Mouse (Mus musculus): ENCODE data around the gene Agbl3.

Gene Agbl3

DNA sequence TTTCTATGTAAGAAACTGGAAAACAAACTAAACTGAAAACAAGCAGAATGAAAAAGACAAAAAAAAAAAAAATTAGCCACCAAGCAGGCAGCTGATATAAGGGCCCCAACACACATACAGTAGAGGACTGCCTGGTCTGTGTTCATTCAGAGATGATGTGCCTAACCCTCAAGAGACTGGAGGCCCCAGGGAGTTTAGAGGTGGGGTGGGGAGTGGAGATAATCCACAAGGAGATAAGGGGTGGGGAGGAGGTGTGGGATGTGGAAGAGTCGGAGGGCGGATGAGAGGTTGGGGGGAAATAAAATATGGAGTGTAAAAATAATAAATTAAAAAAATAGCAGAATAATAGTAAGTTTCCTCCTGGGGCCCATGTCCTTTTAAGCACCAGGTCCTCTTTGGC lies 25.4 kb downstream of the Agbl3 start:
- DNase-seq: no peak

DNA sequence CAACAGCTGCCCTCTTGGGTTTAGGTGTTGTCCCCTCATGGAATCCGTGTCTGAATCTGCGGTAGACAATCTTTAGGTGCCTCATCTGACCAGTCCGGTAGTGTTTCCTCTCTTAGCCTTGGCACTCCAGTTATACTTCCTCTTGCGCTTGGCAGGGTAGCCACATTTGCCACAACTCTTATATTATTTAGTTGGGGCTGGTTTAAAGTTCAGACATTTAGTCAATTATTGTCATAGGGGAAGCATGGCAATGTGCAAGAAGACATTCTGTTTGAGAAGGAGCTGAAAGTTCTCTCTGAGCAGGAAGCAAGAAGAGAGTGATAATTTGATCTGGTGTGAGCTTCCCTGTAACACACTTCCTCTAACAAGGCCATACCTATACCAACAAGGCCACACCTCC lies 30.4 kb downstream of the Agbl3 start:
- DNase-seq: no peak

DNA sequence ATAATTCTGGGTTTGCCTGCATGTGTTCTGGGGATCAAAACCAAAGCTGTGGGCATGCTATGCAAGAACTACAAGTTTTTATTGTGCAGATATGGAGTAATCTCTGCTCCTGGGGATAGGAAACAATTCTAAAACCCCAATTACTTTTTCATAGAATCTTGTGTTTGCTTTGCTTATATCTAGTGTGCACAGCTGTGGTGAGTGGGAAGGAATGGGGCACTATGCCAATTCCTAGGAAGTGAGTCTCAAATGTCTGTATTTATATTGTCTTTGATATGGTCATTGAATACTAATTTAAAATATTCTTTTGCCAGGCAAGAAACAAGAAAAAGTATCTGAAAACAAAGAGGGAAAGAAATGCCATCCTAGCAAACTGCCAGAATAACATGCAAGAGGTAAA lies 44.2 kb downstream of the Agbl3 start:
- no peak for DNase-seq

DNA sequence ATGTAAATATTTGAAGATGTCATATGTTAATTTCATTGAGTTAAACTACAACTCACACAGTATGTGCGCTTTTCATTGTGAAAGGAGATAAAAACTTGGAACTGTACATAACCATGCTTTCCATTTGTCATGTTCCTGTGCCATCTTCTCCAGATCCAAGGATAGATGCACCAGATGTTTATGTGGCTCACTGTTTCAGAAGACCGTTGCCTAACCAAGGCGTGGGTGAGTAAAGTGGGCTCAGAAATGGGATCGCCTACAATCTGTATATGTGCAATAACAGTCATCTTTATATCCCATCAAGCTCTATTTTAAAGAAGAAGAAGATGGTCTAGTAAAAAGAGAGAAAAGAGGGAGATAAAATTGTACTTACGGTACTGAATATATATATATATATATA lies 52.1 kb downstream of the Agbl3 start:
- DNase-seq: no peak

DNA sequence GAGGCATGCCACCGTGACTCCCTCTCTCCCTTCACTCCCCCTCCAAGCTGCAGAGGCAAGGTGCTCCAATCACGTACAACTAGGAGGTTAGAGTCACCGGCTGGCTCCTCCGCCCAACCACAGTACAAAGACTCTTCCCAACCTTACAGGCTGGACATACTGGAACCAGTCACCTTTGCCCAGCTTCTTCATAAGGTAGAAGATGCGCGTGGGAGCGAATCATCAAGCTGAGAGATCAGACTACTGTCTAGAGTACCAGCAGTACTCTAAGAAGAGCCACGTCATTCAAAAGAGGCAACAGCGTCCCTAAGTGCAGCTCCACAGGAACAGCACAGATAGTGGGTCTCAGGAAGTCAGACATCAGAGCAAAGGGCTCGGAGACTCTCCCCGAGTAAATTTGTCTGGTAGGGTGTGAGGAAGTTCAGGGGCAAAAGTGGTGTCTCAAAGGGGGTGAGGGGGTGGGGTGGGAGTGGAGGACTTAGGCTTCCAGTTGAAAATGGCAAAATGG lies 81.4 kb downstream of the Agbl3 start:
- DNase-seq: no peak

DNA sequence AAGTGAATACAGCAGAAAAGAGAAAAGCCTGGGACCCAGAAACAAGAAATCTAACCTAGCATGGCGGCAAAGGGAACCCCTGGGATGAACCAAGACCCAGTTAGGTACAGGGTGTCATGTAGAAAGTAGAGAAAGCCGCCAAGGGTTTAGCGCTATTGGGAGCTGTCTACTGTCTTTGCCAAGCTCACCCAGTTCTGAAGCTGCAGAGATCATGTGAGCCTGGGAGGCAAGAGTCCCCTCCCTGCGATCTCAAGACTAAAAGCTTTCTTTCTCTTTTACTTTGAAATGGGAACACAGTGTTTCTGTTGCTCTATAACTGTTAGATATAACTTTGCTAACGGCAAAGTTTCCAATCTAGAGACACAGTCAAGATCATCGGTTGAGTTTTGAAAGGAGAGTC lies 82.1 kb downstream of the Agbl3 start:
- no peak for DNase-seq

DNA sequence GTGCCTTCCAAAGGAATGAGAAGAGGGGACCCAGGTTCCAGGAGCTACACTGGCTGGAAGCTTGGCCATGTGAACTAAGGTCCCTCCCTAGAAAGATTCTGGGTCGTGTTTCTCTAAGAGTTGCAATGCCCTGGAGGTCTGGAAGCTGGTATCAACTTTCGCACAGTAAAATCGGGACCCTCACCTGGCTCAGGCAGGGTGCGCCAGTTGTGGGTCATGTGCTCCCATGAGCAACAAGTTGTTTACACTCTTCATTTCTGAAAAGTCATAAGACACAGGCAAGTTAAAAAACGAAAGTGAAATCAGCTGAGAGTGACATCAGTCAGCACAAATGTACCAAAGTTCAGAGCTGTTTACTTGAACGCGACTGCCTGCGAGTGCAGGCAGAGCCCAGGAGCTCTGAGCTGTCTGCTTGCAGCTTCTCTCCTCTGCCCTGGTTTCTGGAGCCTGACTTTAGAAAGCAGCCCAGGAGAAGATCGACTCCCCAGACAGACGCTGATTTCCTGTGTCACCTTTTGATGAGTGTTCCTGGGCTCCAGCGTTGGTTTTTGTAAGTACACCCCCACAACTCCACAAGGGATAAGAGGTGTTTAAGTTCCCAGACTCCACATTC lies 82.7 kb downstream of the Agbl3 start, which contains the start of gene Tmem140:
TSS of gene Tmem140 (plus strand) at position 356 of the 613 bp plus-strand sequence.
- no peak for DNase-seq

DNA sequence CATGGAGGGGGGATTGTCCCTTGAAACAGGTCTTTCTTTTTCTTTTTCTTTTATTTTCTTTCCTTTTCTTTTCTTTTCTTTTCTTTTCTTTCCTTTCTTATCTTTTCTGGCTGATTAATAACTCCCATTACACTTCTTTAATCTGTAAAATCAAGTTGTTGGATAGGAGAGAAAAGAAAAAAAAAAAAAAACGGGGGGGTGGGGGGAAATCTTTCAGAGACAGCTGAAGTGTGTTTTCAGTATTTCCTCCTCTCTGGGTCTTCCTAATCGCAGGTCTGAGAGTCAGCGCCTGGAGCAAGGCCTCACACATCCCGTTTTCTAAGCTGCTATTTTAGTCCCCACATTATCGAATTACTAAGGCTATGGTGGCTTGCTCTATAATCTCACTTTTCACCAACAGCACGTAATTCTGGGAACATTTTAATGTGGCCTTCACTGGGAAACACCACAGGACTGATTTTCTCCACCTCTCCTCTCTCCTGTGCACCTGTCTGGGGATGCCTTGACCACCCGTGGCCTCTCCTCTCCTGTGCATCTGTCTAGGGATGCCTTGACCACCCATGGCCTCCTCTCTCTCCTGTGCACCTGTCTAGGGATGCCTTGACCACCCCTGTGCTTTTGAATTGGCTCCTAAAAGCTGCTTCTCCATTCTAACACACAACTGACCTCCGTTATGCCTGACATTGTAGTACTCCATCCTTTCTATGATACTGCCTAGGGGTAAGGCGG lies 83.7 kb downstream of the Agbl3 start:
- DNase-seq: no peak

DNA sequence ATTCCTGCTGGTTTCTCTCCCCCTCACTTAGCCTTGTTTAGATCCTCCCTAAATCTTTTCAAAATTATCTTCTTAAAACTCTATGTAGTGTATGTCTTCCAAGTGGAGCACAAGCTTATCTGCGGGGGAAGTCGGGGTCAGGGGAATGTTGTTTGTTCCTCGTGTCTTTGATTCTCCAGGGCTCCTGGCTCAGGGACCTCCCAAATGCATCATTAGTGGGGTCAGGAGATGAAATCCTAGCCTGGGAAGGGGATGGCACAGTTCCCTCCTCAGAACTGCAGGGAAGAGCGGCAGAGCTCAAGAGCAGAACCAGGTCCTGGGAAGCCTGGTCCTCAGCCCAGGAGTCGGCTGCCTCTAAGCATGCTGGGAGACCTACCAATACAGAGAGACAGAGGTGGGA lies 85.0 kb downstream of the Agbl3 start:
- no peak for DNase-seq

DNA sequence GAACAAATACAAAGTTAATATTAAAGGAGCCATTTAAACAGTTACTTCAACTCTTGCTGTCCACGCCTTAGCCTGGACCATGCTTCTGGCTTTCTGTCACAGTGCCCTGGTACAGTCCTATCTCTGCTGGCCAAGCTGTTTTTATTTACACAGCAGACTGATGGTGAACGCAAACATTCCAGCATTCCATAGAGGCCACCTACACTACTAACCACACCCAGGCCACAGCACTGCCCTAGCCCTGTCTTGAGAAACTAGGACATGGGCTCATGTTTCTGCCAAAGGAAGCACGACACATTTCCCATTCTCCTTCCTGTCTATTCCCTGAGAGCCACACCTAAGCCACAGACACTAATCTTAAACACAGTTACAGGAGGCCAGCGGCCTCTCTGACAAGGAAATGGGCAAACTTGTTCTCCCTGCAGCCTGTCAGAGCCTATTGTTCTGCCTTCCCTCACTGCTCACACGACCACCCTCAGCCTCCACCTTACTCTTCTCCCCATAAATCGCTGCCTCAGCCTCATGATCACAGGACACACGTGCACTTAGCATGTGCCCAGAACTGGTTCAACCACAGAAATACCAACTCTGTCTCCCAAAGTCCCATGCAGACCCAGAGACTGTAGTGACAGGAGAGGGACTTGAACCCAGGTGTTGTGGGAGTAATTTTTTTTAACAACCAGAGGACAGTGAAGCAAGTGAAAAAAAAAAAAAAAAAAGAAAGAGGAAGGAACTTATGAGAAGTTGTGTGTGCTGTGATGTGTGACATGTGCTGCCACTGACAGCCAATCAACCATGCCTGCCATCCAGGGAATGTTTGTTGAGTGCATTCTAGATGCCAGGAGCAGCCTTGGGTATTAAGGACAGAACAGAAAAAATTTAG lies 85.7 kb downstream of the Agbl3 start:
- no peak for DNase-seq

DNA sequence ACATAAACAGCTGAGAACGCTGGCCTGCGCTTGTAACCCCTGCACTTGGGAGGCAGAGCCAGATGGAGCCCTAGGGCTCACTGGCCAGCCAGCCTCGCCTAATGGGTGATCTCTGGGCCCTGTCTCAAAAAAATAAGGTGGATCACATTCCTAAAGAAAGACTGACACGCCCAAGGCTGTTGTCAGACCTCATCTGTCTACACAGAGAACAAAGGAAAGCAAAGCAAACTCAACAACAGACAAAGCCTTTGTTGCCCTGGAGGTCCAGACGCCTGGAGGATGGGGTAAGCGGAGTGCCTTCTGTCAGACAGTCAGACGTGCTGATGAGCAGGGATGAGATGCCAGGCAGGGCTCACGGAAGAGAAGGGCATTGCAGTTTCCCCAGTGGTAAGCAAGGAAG lies 86.6 kb downstream of the Agbl3 start:
- DNase-seq: no peak

DNA sequence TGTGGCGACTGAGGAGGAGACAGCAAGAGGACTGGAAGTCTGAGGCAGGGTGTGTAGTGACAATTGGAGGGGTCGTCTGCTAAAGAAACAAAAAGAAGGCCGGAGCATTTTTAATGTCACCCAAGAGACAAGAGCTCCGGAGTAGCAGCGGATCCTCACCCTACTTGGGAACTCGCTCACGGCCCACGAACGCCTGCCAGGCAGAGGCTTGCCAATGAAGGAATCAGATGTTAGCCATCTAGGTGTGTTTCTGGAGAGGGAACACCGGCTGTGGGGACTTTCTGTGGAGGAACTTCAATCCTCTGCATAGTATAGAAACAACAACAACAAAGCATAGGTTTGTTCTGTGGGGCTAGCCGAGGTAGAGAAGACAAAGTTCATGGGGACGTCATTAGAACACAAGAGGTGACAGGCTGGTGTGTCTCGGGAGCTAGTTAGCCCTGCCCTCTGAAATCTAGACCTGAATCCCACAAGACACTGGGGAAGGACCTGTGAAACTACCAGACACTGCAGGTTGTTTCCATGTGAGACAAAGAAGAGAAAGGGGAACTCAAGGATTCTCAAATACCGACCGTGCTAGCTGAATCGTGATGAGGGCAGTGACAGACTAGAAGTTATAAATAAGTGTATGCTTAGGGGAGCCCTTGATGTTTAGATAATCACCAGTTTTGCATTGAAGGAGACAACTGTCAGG lies 87.2 kb downstream of the Agbl3 start:
- DNase-seq: no peak

DNA sequence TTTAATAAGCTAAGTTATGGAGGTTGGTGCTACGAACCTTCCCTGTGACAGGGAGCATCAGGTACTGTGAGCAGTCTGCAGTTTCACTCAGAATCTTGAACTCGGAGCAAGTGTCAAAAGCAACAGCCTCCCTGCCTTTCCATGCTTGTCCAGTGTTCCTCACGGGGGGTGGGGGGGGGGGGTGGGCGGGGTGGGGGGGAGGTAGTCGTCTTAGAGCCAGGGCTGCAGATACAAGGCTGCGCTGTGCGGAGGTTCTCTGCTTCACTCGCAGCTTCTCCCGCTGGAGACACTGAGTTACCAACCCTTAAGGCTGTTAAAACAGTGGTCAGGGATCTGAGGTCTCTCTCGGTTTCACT lies 87.7 kb downstream of the Agbl3 start:
- no peak for DNase-seq

DNA sequence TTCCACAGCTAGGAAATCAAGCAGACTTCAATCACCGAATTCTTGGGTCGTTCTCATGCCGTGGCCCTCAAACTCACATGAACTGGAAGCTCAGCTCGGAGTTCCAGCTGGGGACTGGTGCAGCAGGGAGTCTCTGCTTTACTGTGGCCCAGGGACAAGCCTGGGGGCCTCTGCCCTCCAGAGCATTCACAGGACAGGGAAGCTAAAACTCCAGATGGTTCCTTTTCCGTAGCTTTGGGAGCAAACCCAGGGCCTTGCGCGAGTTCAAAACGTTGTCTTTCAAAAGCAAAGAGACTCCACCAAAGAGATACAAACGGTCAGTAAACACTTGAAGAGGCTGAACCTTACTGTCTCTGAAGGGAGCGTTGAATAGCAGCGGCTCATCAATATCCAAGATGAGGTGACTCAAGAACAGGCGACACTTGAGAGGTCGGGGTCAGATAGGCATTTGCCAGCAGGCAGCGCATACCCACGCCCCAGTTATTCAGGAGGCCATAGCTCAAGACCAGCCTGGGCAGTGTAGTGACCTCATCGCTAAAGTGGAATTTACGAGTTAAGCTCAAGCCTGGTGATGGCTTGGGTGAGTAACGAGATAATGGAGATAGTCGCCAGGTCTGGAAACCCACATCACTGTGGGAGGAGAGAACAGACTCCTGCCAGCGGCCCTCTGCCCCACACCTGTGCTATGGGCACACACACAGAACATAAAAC lies 88.4 kb downstream of the Agbl3 start:
- DNase-seq: no peak

DNA sequence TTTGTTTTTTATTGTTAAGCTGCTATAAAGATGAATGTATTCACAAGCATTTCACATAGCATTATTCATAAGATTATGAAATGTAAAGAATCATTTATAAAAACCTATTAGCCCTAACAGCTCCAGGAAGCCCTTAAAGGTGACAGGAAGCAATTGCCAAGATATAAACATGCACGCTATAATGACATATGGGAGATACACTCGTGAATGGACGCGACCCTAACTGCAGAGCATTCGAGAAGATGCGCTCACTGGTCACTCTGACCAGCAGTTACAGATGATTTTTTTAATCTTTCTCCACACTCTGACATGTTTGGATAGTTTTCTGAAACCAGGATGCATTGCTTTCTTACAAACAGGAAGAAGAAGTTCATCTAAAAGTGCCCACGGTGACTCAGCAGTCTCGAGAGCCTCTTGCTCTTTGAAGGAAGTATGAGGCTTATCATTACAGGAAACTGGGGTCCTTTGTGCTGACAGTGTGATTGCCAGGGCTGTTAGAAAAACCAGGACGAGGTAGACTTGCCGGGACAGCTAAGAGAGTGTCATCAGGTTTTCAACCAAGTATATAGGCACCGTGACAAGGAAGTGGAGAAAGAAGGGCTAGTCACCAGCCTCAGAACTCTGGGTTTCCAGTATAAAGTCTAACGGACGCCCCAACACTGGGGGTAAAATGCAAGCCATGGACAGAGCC lies 89.1 kb downstream of the Agbl3 start:
- no peak for DNase-seq

DNA sequence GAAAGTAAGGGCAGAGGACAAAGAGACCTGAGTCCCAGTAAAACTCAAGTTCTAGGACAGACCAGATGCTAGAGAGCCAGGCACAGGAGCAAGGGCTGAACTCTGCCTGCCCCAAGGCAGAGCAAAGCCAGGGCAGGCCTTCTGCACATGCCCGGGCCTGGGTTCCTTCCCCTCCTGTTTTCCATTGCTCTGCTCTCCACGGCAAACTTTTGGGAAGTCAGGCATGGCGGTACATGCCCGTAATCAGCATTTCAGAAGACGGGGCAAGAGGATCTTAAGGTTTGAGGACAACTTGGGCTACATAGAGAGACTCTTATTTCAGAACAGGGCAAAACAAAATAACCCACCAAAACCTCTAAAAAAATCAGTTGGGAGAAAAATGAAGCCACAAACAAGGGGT lies 89.9 kb downstream of the Agbl3 start:
- no peak for DNase-seq

DNA sequence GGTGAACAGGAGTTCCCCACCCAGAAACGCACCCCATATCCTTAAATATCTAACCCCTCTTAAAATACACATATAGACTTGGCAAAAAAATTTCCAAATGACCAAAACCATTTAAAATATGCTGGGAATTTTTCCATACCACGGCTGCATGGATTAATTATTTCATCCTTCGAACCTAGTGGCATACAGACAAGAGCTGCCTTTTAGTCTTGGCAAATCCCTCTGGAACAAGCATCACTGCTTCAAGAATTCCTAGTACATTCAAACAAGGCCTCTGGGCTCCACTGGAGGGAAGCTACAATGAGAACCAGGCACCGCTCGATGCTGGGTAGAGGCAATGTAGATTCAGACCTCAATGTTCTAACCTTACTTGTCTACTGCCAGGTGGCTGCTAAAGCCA lies 90.5 kb downstream of the Agbl3 start:
- no peak for DNase-seq

DNA sequence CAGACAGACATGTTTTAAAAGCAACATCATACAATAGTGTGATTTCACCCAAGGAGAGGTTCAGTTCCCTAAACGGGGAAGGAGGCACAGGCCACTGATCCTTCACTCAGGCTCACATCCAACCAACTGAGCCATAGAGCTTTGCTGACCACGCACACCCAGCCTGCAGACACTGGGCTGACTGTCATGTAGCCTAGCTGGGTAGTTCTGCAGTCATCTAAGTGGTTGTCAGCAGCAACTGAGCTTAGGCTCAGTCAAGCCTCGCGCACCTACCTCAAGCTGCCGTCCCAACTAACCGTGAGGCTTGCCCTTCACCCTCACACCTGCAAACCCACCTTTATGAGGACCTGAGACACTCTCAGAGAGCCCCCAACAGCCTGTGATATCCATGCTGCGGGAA lies 91.7 kb downstream of the Agbl3 start:
- no peak for DNase-seq

DNA sequence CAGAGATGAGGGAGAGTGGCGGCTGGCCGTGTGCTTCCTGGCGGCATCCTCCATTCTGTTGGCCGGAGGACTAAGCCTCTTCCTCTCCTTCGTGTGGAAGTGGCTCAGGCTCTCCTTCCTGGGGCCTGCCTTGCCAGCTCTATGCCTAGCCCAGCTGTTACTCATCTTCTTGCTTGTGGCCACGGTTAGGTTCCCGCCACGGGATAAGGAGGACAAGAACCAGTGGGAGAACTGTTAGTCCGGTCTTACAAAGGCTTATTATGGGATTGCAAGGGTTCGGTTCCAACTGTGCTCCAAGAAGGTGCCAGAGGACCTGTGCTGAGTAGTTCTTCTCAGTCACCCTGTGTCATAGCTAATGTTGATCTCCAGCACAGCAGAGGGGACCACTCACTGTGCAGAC lies 92.6 kb downstream of the Agbl3 start:
- no peak for DNase-seq

DNA sequence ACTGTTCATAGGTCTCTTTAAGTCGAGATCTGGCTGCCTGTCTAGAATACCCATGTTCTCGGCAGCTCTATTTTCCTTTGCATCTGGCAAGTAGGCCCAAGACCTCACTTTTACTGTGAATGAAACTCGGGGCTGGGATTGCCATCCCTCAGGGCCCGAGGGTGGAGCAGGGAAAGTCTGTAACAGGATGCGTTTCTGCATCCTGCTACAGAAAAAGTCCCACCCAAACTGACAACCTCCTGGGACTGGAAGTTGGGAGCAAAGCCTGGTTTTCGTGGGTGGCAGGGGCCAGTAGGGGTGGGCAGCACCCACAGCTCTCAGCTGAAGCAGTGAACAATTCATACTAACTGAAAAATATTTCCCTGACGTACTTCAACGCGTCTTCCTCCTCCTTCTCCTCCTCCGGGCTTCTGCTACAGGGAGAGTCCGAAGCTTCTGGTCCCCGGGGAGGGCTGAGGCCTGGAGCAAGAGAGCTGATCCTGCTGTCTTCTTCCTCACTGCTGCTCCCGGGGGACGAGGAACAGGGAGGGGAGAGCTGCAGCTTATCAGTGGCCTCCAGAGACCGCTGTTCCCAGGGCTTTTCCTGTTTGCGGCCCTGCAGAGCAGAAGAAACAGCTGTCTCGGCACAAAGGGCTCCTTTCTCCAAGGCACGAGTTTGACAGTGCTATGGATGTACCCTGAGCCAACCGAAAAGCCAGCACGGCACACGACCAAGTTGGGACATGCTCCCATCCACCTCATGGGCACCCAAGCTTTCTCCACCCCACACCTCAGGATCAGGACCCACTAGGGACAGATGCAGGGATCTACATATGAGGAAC lies 94.1 kb downstream of the Agbl3 start:
- no peak for DNase-seq

DNA sequence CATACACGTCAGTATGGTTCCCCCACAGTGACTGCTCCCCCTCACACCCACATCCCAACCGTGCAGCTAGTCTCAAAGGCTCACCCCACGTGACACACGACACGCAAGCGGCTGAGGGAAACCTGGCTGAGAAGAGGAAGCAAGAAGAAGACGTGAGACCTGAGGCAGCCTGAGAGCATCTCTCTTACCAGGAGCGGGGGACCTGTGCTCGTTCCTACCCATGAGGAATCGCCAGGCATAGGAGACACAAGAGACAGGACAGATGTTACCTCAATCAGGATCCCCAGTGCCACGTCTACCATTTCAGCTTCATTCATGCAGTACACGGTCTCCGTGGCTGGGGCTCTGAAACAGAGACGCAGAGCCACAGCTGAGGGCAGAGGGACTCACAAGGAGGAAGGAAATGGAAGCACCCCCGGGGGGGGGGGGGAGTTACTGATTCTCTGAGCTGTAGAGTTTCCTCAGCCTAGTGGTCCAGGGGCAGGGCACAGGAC lies 95.1 kb downstream of the Agbl3 start:
- DNase-seq: no peak
